Mouse (Mus musculus): ENCODE results near the gene Esd.

The Esd gene

DNA sequence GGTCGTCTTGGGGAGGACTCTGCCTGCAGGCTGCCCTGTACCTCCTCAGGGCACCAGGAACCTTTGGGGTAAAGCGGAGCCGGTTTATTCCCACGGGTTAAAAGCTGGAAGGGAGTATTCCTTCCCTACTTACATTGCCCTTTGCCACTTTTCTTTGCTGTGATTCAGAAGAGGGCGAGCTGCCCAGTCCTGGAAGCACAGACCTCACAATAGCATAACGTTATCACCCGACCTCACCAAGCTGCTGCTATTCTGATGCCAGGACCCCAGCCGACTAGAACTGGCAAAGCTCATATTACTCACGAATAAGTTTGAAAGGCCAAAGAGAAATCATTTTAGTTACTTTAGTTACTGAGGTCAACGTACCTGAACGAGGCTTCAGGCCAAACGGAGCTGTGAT lies 62.8 kb downstream of the Esd start:
- no peak for ATAC-seq (ENCODE audit: low TSS enrichment)

GRCm38 (mm10) chr14:74797386-74798062 lies 65.4 kb downstream of the Esd start:
- no peak for ATAC-seq (ENCODE audit: low TSS enrichment)

DNA sequence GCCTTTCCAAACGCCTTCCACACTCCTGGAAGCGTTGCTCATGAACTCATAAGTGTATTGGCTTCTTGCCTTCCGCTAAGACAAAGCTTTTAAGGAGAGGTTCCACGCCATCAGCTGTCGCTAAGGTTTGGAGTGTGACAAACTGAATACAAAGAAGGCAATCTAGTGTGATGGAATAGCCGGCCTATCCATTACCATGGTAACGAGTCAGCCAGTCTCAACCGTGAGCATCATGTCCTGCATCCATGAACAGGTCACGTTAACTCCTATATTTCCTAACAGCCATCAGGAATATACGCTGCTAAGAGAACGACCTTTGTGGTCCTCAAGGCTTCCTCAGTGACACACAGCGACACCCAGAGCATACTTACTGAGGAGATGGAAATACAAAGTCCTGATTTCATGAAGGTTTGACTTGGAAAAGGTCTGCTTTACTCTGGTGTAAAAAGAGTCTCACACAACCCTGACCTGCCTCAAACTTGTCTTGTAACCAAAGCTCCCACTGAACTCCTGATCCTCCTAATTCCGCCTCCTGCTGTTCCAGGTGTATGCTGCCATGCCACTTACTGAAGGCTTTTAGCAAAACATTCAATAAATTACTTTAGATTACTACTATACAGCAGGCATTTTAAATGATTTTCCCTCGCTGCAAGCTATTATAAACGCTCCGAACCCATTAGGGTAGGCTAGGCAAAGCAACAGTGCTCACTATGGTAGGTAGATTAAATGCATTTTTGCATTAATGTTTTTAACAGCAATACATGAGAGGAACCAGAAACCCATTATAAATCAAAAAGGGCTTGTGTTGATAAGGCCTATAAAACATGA lies 66.2 kb downstream of the Esd start:
- ATAC-seq (ENCODE audit: low TSS enrichment) = peak; percentile 57; the same call in 1 of the 2 replicates

Measured in frontal cortex, adult (tissue).